Mouse (Mus musculus): Measurements from ENCODE around the gene Cyb5r4. TPM values are rescaled to one million over a fixed set of nuclear protein-coding genes. Genes with fewer than 3 reads are reported as not detected.

The Cyb5r4 gene
- polyA plus RNA-seq (2012; rRNA removed), result 12.4 and 13.9 TPM in 2 replicates

GRCm38 (mm10) chr9:87021778-87022523 lies at the start of gene Cyb5r4:
Gene Cyb5r4, plus strand, starts transcription at chr9:87022014.

DNA sequence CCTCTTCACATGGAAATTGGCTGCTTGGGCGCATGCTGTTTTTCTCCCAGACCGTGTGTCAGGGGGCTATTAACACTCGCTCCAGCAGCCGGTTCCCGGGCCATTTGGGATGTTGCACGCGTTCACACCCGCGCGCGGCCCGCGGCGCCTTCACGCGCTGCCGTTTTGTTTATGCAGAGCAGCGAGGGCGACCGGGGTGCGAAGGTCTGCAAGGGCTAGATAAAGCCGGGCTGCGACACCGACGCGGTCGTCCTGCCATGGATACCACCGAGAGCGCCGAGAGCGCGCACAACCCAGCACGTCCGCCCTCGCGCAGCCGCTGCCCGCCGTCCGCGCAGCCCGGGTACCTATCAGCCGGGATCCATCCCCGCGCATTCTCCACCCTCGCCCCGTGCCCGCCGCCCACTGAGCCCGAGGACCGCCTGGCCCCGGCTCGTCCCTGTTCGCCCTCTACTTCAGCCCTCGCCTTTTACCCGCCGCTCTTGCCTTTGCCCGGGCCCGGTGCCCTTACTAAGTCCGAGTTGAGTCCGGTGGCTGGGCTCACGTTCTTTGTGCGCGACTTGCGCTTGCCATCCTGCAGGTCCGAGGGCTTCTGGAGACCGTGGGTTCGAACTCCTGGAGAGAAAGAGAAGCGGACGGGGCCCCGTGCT lies 6.4 kb upstream of the Cyb5r4 start, which contains the start of gene Ripply2:
Ripply2 (plus strand) TSS at position 250 of the 650 bp plus-strand sequence.

Other genes with a start within 250 kb of the Cyb5r4 start
- 0.05 and 0.09 TPM in 2 replicates for gene Snap91, start 141.4 kb upstream of the Cyb5r4 start, polyA plus RNA-seq (2012; rRNA removed)
- gene Ripply2, start 6.5 kb upstream of the Cyb5r4 start, polyA plus RNA-seq (2012; rRNA removed), result not detected in 2 replicates
- not detected in 2 replicates for gene Mrap2, start 122.3 kb downstream of the Cyb5r4 start, polyA plus RNA-seq (2012; rRNA removed)
- gene Cep162, start 233.5 kb downstream of the Cyb5r4 start, polyA plus RNA-seq (2012; rRNA removed), result 1.7 TPM in 2 replicates

Measured in liver, embryonic 14 days (tissue).